Mouse (Mus musculus) lung, adult 2 months (tissue): ENCODE results near the gene Acbd6. TPM values are rescaled to one million over a fixed set of nuclear protein-coding genes. Genes with fewer than 3 reads are reported as not detected.

Experiments used
- DNase-seq: peaks from one replicate; pipeline ENCODE4 v3.0.0; 2022
- H3K4me1 ChIP-seq: fragments of 200-500 bp; 2 replicates; pipeline ENCODE4 v1.6.1; 2011; ENCODE audit warnings: low read length; ENCODE audit not compliant: control insufficient read depth, insufficient read depth
- H3K4me3 ChIP-seq: fragments of 200-500 bp; replicated peaks from 2 replicates; pipeline ENCODE3; 2011; ENCODE audit warnings: low read depth, mild to moderate bottlenecking, control low read depth, low read length; ENCODE audit errors: extremely low read depth
- CTCF ChIP-seq: fragments of 200-500 bp; IDR thresholded peaks from 2 replicates; pipeline ENCODE4 v1.5.1; 2011; ENCODE audit warnings: mild to moderate bottlenecking, low read length, control low read depth; ENCODE audit not compliant: insufficient read depth
- POLR2A ChIP-seq: fragments of 200-500 bp; IDR thresholded peaks from 2 replicates; pipeline ENCODE4 v1.6.1; 2011; ENCODE audit warnings: low read depth, mild to moderate bottlenecking, control low read depth, low read length, borderline replicate concordance; ENCODE audit errors: extremely low read depth
- WGBS: fragments of 180-500 bp; shearing (Covaris S2); methylation state at CpG from one replicate; pipeline ENCODE4 v1.1.7; 2018; 5-methylcytosine and 5-hydroxymethylcytosine counted together
- polyA plus RNA-seq: library from polyadenylated mRNA; depleted of rRNA; stranded (reverse); fragments of >200 nt; gene quantifications from 2 replicates; pipeline ENCODE4 v1.2.3, GENCODE M21; 2012; rRNA removed

Acbd6 gene
- polyA plus RNA-seq, 1 experiment, result 73.4 TPM

- TF ChIP-seq POLR2A, result no peak
- no peak for TF ChIP-seq CTCF
- no peak overlapping the region for H3K4me3 ChIP-seq
- H3K4me1 ChIP-seq, result no peaks in the 10 kb centered on the region
- no peak for DNase-seq
- 50% methylated on average over 2 of the region's 2 CpGs for WGBS
Observed at GRCm38 (mm10) chr1:155725876-155726275, 168.0 kb downstream of the Acbd6 start.

DNA sequence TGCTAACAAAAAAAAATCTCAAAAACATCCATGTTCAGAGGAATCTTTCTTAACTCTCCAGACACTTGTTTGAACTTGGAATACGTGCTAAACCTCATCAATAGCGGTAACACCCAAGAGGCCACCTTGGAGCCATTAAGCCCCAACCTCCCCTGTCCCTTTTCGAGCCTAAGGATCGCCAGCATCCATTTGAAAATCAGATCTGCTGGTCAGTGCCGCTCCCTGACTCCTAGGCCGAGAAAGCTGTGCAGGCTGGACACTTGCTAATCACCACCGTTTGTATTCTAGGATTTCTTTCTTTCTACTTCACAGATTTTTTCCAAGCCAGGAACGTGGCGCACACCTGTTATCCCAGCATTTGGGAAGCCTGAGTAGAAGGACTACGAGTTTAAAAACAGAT is 169.9 kb downstream of the Acbd6 start:
- Histone ChIP-seq H3K4me3 (no peak overlapping the region), H3K4me1 (no peaks in the 10 kb centered on the region)
- DNase-seq, result no peak
- TF ChIP-seq CTCF, result no peak
- TF ChIP-seq POLR2A, result no peak
- 34% methylated on average over 10 of the region's 10 CpGs for WGBS

GRCm38 (mm10) chr1:155729113-155729795 is 171.3 kb downstream of the Acbd6 start:
- H3K4me3 ChIP-seq, result no peak overlapping the region
- WGBS, result 5% methylated on average over 23 of the region's 23 CpGs
- TF ChIP-seq CTCF (no peak), POLR2A (no peak)
- no peaks in the 10 kb centered on the region for H3K4me1 ChIP-seq
- DNase-seq, result no peak

GRCm38 (mm10) chr1:155731156-155731555 is 173.2 kb downstream of the Acbd6 start:
- no peak for DNase-seq
- TF ChIP-seq CTCF, result no peak
- TF ChIP-seq POLR2A, result no peak
- Histone ChIP-seq H3K4me1 (no peaks in the 10 kb centered on the region), H3K4me3 (no peak overlapping the region)
- WGBS, result 0% methylated on average over 2 of the region's 2 CpGs

DNA sequence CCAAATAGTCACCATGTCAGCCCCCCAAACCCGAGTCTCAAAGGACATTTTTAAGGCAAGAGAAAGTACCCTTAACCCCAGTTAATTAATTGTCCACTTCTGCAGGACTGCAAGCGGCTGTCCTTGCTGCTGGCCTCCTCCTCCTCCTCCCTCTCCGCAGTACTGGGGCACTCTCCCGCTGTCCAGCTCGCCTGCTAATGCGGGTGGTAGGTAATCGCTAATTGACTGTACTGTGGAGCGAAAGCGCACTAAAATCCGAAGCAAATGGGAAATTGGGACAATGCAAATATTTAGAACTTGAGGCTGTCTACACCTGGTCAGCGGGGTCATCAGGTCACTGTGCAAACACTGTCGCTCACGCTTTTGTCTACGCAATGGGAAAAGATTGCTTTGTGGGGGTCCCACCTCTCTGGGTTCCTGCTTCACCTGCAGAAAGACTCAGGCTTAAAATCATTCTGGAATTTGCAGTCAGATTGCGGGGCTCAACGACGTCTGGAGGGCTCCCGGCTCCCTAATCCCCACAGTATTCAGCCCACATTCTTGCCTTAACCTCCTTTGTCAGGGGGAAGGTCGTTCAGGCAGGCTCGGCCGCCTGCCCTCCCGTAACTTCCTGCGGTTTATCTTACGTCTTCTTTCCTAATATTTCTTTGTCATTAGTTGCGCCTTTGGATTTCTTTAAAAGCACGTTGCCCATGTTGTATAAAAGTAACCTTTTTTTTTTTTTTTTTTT is 178.3 kb downstream of the Acbd6 start:
- TF ChIP-seq POLR2A (no peak), CTCF (no peak)
- DNase-seq, result no peak
- 4% methylated on average over 26 of the region's 26 CpGs for WGBS

GRCm38 (mm10) chr1:155737017-155737808 is 179.3 kb downstream of the Acbd6 start:
- Histone ChIP-seq H3K4me1 (peaks cover 7% of the 10 kb centered on the region; the same call in 1 of the 2 replicates), H3K4me3 (no peak overlapping the region)
- 1% methylated on average over 58 of the region's 58 CpGs for WGBS
- DNase-seq, result peak; percentile 12
- no peak for TF ChIP-seq POLR2A
- TF ChIP-seq CTCF, result no peak

More for the DNA sequence above, 178.3 kb downstream of the Acbd6 start:
- Histone ChIP-seq H3K4me1 (peaks cover 2% of the 10 kb centered on the region; the same call in 1 of the 2 replicates), H3K4me3 (no peak overlapping the region)

- WGBS, result 2% methylated on average over 25 of the region's 25 CpGs
- Histone ChIP-seq H3K4me1 (peaks cover 7% of the 10 kb centered on the region; the same call in 1 of the 2 replicates), H3K4me3 (no peak overlapping the region)
- no peak for TF ChIP-seq CTCF
- TF ChIP-seq POLR2A, result no peak
- DNase-seq, result no peak
Observed at GRCm38 (mm10) chr1:155737809-155738383, 180.0 kb downstream of the Acbd6 start.

Other genes starting within 250 kb of the Acbd6 start
- gene Xpr1, start 140.7 kb upstream of the Acbd6 start, polyA plus RNA-seq, result 7.8 and 11.4 TPM in 2 replicates
- gene Lhx4, start 193.6 kb downstream of the Acbd6 start, polyA plus RNA-seq, result not detected in 2 replicates